Mouse (Mus musculus): ENCODE measurements at regions not wholly inside any gene's neighbourhood (a gene's known extent, or its start where the extent isn't known, plus 50 kb on each side); places are given as distances from the start of the nearest gene placed in this dataset.

DNA sequence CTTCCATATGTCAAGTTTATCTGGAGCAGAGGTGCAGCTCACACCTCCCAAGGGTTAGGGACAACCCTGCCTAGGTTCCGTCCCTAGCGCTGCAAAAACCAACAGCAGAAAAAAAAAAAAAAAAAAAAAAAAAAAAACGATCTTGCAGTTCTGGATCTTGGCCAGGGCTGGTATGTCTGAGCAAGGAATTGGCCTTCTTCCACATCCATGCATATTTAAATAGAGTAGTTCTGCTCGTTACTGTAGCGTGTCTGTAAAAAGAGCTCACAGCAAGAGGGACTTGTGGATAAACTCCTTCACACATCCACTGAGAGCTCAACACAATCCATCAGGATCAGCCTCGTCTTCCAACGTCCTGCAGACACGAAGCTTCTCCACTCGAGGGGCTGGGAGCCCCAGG is 639.4 kb upstream of the Adam5 start:
- no peak for DNase-seq

DNA sequence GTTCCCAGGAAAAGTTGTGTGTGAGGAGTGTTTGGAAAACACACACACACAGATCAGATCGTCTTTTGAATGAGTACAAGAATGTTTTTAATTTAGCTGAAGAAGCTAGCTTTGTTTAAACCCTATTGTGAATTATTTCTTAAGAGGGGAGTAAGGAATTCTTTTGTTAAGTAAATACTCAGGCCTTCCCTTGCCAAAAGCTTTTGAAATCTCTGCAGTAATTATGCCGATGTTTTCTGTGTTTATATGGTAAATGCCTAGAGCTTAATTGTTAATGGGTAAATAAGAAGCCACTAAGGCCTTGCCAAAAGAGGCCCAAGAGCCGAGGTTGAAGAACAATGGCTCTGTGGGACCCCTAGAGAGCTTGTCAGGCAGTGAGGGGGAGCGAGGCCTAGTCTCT is 638.3 kb upstream of the Adam5 start:
- DNase-seq: no peak

DNA sequence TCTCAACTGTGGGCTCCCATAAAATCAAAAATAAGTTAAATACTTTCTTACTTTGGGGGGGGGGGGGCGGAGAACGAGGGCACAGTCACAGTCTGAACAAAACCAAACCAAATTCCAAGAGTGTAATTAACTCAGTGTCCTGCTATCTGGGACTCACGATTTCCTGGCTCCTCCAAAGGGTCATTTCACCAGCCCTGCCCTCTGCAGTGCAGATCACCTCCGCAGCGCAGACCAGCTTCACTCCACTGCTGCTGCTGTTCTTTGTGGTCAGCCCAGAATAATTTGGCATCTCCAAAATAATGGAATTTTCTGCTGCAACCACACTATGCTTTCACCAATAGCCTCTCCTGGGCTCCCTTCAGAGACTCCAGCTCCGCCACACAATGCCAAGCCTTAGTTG is 631.5 kb upstream of the Adam5 start:
- no peak for DNase-seq

DNA sequence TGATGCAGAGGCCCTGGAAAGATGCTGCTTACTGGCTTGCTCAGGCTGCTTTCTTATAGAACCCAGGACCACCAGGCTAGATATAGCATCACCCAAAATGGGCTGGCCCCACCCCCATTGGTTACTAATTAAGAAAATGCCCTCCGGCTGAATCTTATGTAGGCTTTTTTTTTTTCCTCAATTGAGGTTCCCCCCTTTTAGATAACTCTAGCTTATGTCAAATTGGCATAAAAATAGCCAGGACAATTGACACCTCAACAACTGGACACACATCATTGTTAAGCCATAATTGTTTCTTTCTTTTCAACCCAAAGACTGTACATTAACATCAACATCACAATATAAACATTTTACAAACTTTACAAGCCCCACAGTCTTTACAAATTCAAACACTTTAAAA is 630.8 kb upstream of the Adam5 start:
- no peak for DNase-seq

DNA sequence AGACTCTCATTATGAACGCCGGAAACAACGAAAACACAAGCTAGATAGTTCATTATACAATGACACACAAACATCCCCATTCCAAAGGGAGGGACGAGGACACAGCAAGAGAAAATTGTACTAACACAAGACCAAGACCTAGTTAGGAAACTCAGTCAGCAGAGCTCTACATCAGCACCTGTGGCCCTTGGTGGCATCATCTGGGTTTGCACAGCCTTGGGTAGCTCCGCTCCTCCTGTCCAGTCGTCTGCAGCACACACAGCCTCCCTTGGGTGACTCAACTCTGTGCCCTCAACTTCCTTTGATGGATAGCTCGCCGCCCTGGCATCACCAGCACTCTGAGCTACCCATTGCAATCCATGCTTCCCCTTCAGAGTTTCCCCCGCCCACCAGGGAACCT is 629.7 kb upstream of the Adam5 start:
- DNase-seq: peak in 1 of 2 experiments; percentile 24

DNA sequence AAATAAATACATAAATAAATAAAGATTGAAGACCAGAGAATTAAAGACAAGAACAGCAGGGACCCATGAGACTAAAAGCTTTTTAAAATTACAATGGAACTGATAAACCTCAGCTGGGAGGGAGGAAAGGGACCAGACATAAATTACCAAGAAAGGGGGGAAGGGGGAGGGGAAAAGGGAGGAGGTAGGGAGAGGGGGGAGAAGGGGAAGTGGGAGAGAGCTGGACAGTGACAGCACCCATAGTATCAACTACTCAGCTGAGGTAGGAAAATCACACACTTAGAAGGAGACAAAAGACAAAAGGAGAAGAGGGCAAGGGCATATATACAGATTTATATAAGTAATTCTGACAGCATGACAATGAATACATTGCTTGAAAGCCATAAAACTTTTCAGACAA is 626.4 kb upstream of the Adam5 start:
- no peak for DNase-seq

DNA sequence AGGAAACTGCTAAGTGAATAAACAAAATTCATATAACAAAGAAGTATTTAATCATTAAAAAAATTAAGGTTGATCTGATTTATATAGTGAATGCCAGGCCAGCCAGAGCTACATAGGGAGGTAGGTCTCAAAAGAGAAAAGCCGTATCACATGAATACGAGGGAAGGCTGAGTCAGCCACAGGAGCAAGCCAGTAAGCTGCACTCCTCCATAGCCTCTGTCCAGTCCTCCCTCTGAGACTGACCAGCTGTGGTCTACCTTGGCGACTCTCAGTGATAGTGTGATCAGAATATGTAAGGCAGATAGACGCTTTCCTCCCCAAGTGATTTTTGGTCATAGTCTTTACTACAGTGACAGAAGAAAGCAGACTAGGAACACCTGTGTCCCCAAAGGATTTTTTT is 625.4 kb upstream of the Adam5 start:
- DNase-seq: no peak

DNA sequence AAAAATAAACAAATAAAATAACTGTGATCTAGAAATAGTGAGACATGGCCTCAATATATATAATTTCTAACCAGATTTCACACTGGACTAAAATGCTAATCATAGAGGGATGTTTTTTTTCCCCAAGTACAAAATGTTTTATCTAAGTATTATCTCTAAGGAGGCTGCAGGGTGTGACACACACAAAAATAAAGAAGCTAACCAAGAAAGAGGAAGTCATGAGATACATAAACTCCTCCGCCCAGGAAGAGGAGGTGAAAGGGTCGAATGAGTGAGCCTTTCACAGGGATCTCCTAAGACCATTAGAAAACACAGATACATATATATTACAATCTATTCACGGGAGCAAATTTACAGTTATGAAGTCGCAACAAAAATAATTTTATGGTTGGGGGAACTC is 623.7 kb upstream of the Adam5 start:
- no peak for DNase-seq

DNA sequence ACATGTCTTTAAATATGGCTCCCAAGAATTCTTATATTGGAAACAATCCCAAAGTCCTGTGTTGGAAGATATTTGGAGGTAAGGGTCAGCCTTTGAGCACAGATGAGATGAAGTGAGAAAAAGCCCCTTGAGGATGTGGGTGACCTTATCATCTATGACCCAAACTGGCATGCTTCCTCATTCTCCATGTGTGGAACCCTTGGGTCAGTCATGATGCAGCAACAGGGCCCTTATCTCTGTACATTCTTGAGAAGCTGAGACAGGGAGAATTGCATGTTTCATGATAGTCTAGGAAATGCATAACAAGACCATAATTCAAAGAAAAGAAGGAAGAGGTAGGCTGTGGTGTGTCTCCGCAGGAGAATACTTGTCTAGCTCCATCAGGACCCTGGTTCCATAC is 621.8 kb upstream of the Adam5 start:
- DNase-seq: no peak

DNA sequence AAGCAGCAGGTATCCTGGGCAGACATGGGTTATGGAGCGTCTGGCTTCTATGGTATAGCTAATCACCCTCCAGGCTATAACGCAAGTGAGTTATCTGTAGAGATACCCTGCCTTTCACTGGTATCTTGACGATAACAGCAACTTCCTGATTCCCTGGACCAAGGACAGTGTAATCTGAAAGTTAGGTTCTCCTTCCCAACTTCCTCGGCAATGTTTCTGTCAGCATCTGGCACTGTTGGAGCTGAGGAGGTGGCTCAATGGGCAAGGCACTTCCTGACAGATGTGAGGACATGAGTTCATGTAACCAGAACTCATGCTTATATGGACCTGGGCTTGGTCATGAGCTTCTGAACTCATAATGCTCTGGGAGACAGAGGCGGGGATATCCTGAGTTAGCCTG is 620.9 kb upstream of the Adam5 start:
- peak in 1 of 2 experiments; percentile 24 for DNase-seq

DNA sequence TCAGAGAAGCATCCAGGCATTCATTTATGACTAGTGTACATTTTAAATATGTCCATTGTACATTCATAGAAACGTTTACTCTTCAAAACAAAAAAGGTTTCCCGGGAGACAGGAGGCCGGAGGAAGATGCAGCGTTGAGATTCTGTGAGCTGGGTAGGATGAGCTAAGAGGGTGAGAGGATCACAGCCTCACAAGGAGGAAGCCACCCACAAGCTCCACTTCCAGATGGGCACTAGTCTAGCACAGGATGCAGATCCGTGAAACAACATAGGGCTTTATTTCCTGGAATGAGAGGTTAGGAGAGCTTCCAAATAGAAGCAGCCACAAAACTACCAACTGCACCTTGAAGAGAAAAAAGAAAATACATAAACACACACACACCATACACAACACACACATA is 619.4 kb upstream of the Adam5 start:
- DNase-seq: no peak

DNA sequence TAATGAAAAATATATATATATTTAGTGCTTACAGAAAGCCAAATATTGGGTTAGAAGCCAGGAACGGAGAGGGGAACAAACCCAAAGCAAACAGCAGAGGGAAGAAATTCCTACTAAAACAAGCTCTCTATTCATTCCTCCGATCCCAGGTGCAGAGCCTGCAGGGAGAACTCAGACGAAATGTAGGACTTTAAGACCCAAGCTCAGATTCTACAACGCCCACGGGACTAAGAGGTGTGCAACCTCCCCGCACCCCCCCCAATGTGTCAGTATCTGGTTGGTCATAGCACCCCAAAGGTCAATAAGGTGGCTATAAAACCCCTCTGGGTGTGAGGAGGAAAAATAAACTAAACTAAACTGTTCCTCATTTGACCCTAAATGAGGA is 616.9 kb upstream of the Adam5 start:
- no peak for DNase-seq

DNA sequence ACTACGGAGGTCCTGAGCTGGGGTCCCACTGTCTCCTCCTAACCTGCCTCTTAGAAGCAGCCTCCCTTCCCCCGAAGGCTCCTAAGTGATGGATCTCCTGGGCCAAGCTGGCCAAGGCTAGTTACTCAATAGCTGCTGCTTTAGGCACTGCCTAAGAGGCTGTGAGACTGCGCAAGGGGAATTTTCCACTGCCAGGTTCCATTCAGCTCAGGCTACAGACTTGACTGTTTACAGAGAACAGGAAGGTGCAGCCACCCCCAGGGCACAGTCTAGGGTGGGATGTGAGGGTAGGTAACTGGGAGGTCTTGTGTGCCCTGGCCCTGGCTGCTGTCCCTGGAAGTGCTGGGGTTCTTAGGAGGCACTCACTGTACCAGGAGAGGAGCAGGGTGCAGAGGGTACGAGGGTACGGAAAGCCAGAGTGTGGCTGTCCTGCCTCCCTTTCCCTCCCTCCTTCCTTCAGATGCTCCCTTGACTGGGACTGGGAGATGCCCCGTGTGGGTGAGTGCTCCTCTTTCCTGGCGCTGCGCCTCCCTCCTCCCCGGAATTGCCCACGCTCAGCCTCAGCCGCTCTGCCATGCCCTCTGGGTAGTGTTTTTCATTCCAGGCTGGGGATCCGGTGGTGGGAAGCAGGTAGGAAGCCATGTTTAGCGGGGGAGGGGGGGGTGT is 616.4 kb upstream of the Adam5 start:
- DNase-seq: peak; percentile 56 to 63

DNA sequence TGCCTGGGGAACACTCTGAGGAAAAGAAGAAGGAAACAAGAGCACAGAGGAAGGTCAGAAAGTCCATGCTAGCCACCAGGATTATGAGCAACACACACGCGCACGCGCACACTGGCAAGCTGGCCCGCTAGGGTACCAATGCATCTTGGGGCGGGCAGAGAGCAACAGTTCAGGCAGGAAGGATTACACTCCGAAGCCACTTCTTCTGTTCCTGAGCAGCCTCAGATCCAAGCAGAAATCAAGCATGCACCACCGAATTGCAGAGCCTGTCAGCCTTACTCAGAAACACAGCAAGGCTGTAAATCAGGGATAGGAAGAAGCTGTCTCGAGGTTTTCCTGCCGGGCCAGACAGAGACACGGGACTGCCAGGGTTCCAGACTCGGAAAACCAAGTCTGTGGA is 615.8 kb upstream of the Adam5 start:
- peak; percentile 18 to 29 for DNase-seq

DNA sequence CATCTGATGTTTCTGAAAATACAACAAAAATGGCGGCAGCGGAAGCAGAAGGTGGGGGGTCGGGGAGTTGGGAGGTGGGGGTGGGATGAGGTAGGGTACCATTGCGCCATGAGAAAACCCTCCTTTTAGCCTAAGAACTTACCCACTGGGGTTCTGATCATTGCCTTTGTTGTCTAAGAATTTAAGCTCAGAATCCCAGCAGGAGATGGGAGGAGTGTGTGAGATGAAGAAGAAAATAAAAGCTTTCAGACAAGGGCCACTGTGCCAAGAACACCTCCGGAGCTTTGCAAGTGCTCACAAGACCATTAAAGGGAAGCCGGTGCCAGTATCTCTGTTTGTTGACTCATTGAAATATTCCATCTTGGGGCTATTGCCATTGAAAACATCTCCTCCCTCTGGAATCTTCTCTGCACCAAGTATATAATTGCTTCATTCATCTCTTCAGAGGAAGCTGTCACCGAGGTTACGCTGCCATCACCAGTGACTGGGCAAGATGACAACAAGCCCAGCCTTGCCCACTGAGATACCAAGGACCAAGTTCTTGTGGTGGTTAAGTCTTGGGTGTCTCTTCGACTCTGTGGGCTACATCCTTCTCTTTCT is 614.0 kb upstream of the Adam5 start:
- DNase-seq: no peak

DNA sequence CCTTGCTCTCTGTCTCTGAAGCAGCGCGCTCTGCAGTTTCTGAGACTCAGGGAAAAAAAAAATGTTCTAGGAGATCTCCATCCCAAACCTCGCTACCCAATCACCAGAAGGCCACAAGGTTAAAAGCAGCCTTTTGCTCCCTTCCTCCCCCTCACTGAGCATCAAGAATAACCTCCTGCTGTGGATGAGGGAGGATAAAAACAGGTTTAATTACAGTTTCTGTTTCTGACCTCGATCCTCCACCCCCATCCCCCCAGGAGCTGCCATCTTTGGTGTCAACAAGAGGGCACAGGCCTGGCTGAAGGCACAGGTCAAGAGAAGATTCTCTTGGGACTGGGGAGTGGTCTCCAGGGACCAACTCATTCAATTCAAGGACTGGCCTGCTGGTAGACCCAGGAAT is 613.0 kb upstream of the Adam5 start:
- no peak for DNase-seq

DNA sequence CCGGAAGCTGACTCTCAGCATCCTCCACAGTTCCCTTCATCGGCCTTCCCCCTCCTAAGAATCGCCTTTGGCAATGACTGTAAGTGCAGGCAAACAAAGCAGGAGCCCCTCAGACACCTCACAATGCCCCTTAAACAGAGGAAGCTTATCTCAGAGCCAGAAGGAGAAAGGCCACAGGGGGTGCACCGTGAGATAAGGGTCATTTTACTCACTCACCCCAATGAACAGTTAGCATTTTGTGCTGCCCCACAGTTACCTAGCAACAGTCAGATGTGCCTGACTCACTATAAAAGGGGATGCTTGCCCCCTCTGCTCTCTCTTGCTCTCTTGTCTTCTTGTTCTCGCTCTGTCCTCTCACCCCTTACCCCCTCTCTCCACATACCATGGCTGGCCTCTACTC is 606.4 kb upstream of the Adam5 start:
- DNase-seq: no peak

DNA sequence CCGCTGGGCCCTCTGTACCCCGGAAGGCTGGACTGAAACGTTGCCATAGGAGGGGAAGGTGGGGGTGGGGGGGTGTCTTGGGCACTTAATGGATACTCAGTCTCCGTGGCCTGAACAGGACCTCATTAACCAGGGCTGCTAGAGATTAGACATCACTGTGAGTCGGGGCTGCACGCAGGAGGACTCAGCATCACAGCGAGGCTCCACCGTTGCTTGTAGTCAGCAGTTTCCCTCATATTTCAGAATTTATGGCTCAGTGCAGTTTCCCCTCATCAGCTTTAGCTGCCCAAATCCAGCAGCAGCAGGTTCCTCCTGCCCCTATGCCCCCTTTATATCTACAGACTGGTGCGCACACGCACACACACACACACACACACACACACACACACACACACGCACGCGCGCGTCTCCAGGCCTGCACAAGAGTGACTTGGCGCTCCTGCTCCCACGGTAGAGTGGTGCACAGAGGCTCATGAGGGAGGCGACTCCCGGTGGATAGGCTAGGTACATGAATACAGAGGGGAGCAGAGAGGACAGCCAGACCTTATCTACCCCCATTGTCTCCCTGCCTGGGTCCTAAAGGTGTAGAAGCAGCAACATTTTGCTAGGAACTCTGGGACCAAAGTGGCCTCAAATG is 605.8 kb upstream of the Adam5 start:
- no peak for DNase-seq

DNA sequence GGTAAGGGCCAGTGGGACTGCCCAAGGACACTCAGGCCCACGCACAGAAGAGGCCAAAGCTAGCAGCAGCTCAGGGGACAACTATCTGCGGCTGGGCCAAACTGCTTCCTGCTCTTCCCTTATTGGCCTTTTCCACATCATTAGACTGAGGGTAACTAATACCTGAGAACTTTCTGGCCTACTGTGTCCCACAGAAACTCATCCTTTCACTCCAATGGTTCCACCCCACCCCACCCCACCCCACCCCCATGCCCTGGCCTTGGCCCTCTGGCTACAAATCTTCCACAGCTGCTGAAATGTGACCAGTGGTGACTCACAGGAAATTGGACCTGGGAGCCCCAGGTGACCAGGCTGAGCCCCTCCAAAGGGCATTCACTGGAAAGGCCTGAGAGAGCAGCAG is 604.6 kb upstream of the Adam5 start:
- DNase-seq: no peak

DNA sequence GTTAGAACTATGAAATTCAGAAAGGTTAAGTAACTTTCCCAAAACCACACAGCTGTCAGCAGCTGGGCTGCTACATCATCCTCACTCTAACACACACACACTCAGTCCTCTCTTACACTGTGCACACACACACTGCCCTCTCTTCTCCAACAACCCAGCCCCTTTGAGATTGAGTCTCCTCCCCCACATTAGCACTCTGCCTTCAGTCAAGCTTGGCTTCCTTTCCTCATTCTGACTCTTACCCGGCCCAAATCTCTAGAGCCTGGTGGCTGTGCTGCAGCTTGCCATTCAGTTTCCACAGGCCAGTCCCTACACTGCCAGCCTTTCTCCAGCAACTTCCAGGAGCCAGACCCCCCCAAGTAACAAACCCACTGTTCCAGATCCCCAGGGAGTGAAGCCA is 602.0 kb upstream of the Adam5 start:
- no peak for DNase-seq

DNA sequence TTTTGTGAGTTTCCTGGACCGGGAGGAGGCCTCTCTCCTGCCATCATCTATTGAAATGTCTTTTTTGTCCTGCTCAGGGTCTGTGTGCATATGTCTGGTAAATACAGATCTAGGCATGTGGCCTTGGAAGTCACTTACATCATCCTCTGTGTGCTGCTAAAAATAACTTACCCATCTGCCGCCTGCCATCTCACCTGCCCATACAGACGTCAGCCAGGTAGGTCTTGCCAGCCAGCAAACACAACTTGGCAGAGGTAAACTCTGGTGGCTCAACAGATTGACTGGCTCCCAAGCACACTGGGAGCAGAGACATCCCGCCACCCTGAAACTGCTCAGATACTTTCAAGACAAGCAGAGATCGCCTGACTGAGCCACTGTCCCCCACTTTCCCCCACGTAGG is 597.3 kb upstream of the Adam5 start:
- DNase-seq: no peak

DNA sequence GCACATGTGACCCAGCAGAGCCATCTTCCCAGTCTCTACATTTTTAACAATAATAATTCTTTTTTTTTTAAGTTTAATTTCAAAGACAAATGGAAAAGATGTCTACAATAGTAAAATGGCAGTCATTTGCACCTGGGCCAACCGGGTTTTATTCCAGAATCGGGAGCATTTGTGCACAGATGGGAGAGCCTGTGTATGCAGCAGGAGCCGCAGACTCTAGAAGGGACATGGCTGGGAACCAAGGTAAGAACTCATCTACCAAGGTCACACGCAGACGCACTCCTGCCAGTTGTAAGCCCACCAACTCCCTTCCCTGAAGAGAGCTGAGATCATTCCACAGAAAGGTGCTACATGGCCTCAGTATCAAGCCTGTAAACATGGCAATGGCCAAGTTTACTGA is 586.4 kb upstream of the Adam5 start:
- DNase-seq: no peak

DNA sequence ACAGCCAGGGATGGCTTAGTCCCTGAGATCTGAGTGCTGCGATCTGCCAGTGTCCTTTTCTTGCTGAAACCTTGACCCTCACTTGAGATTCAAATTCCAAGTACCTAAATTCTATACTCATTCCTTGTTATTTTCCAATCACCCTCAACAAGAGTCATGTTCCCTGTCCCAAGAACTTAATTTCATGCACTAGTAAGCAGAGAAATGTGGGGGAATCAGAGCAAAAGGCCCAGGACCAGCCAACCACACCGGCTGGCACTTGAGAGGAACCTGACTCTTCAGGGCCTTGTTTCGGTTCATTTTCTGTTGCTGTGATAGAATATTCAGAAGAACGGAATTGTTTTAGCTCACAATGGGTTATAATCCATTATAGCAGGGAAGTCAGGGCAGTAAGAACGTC is 583.7 kb upstream of the Adam5 start:
- no peak for DNase-seq

DNA sequence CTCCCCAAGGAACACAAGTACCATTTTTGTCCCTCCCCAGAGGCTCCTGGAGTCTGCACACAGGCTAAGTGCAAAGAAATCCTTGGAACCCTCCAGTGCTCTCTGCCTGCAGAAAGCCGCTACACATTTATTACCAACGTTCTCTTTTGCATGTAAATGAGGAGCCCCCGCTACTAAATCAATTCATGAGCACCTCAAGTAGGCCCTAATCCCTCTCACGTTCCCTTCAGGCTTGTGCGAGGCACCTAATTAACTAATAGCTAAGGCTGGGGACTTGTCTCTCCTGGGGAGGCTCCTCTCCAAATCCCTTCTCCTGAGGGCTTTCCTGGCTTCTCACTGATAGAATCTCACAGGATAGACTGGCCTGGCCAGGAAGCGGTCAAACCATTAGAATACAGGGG is 568.6 kb upstream of the Adam5 start:
- DNase-seq: no peak

DNA sequence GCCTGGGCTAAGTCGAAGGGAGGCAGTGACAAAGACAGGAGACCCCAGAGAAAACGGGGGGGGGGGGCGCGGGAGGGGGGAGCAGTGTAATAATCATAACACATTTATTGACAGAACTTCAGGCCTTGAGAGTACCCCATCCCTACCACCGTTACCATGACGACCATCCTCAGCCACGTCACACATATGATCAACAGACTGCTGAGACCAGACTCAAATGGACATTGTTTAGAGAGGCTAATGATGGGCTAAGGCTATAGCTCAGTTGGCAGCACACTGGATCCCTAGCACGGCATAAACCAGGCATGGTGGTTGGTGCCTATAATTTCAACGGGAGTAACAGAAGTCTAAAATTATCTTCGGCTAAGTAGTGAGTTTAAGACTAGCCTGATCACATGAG is 565.8 kb upstream of the Adam5 start:
- no peak for DNase-seq
